Mouse (Mus musculus) left cerebral cortex, postnatal 25 days (tissue): ENCODE results near the gene Tmprss11c. TPM values are rescaled to one million over a fixed set of nuclear protein-coding genes. Genes with fewer than 3 reads are reported as not detected.
"Not testable (repeated sequence)": the region's sequence is repeated elsewhere in the genome, so short reads cannot be mapped to it uniquely, and the experiment has no call there.

Source experiments
- DNase-seq, 2 experiments: peaks; one replicate each; pipeline ENCODE4 v3.0.0; 2022; ENCODE audit warnings: low spot score in 2 of 2, mixed read lengths in 1 of 2
- intact Hi-C: fragments of 180-260 bp; cut with DNase I; formaldehyde crosslinking; loops from one replicate; pipeline ENCODE4 v1.15.1; 2025
- total RNA-seq, 2 experiments: library from RNA; stranded (reverse); gene quantifications; 2 replicates each; pipeline ENCODE4 v1.2.3; 2021

Tmprss11c gene
- not detected for total RNA-seq

- intact Hi-C loops: no loop called here
- no peak for DNase-seq
Observed at GRCm38 (mm10) chr5:86289208-86289607, at the start of gene Tmprss11c. TSS of gene Tmprss11c (minus strand) at chr5:86289308.

GRCm38 (mm10) chr5:86318018-86318956 is 29.2 kb upstream of the Tmprss11c start:
- DNase-seq, intact Hi-C loops: not testable (repeated sequence)

GRCm38 (mm10) chr5:86306116-86306515 is 17.0 kb upstream of the Tmprss11c start:
- no peak for DNase-seq
- intact Hi-C loops: no loop called here

GRCm38 (mm10) chr5:86303877-86304276 is 14.8 kb upstream of the Tmprss11c start:
- DNase-seq: no peak
- intact Hi-C loops: no loop called here

- DNase-seq: peak; percentile 4 to 24
- intact Hi-C loops: no loop called here
Observed at GRCm38 (mm10) chr5:86246559-86246958, 42.5 kb downstream of the Tmprss11c start.

GRCm38 (mm10) chr5:86244880-86245279 is 44.2 kb downstream of the Tmprss11c start:
- intact Hi-C loops: no loop called here
- no peak for DNase-seq

GRCm38 (mm10) chr5:86244275-86244674 is 44.8 kb downstream of the Tmprss11c start:
- intact Hi-C loops: no loop called here
- DNase-seq: no peak

GRCm38 (mm10) chr5:86227156-86227853 is 61.8 kb downstream of the Tmprss11c start:
- intact Hi-C loops: no loop called here
- no peak for DNase-seq

- DNase-seq: no peak
- intact Hi-C loops: loop anchor here (10.0 kb wide), 2 partner anchors 477 to 947 kb away; partner anchors contain the start of genes Tmprss11b and Ugt2b5
Observed at GRCm38 (mm10) chr5:86197801-86198200, 91.3 kb downstream of the Tmprss11c start, which contains the start of gene Gnrhr. TSS of gene Gnrhr (minus strand) at chr5:86197901.

GRCm38 (mm10) chr5:86191356-86191755 is 97.8 kb downstream of the Tmprss11c start:
- DNase-seq: peak; percentile 18 to 57
- intact Hi-C loops: loop anchor here (1.0 to 10.0 kb wide), 4 partner anchors 219 to 953 kb away; partner anchors contain the start of genes Tmprss11b and Ugt2b5

- intact Hi-C loops: loop anchor here (1.0 to 10.0 kb wide), 4 partner anchors 220 to 954 kb away; partner anchors contain the start of genes Tmprss11b and Ugt2b5
- peak in 1 of 2 experiments; percentile 22 for DNase-seq
Observed at GRCm38 (mm10) chr5:86190770-86191169, 98.3 kb downstream of the Tmprss11c start.

GRCm38 (mm10) chr5:86190290-86190689 is 98.8 kb downstream of the Tmprss11c start:
- intact Hi-C loops: loop anchor here (5.0 to 10.0 kb wide), 3 partner anchors 457 to 955 kb away; partner anchors contain the start of genes Tmprss11b and Ugt2b5
- DNase-seq: no peak

- intact Hi-C loops: no loop called here
- no peak for DNase-seq
Observed at GRCm38 (mm10) chr5:86187441-86187840, 101.7 kb downstream of the Tmprss11c start.

Other genes with a start within 250 kb of the Tmprss11c start
- gene Cenpc1, start 223.7 kb downstream of the Tmprss11c start, total RNA-seq: 10 to 100 TPM; 20.3 to 21.8 TPM
- gene Stap1, start 217.6 kb downstream of the Tmprss11c start, total RNA-seq: not detected
- 10 to 100 TPM; 23.5 to 24.7 TPM for gene Uba6, start 116.5 kb downstream of the Tmprss11c start, total RNA-seq
- gene Gnrhr, start 91.4 kb downstream of the Tmprss11c start, total RNA-seq: not detected
- not detected for gene Tmprss11d, start 84.1 kb upstream of the Tmprss11c start, total RNA-seq
- gene Tmprss11a, start 179.7 kb upstream of the Tmprss11c start, total RNA-seq: not detected
- not detected for gene Tmprss11g, start 229.3 kb upstream of the Tmprss11c start, total RNA-seq